Mouse (Mus musculus): ENCODE results near the gene Apobec2. TPM values are rescaled to one million over a fixed set of nuclear protein-coding genes. Genes with fewer than 3 reads are reported as not detected.

Gene Apobec2
- total RNA-seq, 1 experiment from 2014 or later = 0.05 TPM

DNA sequence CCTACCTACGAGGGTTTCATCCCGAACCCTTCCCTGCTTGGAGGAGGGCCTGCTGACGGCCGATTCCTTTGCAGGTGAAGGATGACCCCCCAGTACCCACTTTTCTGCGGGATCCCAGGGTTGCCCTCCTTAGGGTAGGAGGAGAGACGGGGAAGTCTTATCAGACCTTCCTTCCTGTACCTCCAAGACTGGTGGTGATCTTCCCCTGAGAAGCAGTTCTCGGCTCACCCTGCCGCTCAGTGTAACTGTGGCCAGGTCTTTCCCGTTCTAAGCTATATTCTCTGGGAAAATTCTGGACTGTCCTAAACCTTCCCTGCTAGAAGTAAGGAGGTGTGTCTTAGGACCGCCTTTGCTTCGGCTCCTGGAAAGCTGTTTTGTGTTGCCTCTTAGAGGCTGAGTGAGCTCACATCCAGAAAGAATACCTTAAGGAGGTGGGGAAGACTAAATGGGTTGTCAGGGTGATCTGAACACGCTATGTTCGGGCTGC lies 22.4 kb downstream of the Apobec2 start:
- ATAC-seq (replicated peaks; ENCODE audit: low read depth, poor library complexity, severe bottlenecking) = peak; percentile 39

DNA sequence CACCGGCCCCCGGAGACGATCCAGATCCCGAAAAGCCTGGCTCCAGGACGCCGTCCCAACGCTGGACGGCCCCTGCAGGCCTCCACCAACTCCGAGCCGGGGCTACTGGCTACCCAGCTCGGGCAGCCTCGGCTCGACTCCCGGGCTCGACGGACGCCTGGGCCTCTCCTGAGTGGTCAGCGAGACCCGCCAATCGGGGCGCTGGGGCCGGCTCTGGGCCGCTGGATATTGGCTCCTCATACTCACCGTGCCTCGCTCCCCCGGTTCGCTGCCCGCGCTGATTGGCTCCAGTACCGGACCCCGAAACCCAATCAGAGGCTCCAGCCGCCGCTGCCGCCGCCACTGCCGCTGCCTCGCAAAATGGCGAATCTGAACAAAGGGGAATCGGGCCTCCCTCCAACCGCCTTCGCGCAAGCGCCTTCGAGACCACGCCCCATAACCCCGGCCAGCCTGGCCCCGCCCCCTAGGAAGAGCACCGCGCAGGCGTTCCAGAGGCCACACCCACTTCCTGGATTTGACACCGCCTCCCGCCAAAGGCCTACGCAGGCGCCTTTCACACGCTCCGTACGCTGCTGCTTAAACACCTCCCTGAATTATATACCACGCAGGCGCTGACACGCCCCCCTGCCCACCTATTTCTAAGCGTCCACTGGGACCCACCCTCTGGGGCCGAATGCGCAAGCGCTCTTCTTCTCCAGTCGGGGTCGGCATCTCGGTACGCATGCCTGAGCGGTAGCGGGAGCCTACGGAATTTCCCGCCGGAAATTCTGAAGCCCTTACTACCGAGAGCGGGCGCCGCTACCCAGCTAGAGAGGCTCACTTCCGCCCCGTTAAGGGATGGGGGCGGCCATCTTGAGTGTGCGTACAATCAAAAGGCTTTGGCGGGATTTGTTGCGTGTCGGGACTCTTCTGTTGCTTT lies 23.1 kb downstream of the Apobec2 start, which contains the start of the genes Nfya and Oard1:
Gene Nfya (minus strand): TSS at position 527 of the 919 bp plus-strand sequence.
Gene Oard1 (plus strand): TSS at position 635 of the 919 bp plus-strand sequence.
- ATAC-seq (replicated peaks; ENCODE audit: low read depth, poor library complexity, severe bottlenecking) = peak; percentile 73

DNA sequence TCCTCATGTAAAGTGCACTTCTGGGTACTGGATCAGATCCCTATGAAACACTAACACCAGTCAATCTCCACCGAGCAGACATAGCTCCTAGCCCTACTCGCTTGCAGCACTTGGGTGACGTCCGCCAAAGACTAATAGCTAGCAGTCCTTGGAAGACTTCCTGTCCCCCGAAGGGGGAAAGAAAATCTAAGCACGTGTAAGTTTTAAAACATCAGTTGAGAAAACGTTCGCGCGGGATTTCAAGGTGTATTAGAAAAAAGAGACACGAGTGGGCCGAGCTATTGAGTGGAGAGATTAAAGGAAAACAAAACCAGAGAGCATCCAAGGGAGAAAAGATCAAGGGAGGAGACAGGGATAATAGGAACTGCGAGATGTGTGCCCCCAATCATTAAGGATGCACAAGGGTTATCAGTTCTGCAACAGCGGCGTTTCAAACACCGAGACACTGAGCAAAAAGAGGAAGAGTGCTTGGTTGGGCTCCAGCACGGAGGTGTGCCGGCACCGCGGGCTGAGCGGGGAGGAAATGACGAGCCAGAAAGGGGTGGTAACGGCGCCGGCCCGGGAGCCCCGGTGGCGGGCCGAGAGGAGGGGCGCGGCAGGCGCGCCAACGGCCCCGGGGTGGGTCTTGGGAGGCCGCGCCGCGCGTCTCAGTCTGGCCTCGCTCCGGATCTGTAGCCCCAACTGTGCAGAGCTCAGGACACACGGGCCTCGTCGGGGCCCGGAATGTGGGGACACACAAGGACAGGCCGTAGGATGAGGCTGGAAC lies 24.0 kb downstream of the Apobec2 start:
- peak; percentile 39 for ATAC-seq (replicated peaks; ENCODE audit: low read depth, poor library complexity, severe bottlenecking)

DNA sequence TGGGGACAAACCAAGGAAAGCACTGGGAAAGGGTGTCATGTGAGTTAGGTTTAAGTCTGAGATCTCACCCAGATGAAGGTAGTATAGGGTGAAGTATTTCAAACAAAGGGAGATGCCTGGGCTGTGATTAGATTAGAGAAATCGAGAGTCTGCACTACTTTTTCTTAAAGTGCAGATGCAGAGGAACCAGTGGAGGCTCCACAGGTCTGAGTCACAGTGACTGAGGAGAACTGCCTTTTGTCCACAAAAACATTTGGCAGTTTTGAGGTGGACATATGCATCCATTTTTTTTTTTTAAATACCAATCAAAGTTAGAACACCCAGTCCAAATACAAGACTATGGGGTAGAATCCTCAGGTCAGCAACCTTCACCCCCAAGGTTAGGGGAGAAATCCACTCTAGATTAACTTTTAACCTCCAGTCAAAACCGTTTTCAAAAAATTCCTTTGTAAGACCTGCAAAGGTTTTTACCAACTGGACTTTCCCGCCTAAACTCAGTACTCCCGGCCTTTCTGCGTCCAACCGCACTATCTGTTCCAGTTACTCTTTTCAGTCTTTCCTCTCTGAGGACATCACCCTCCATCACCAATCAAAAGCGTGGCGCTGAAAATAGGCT lies 24.7 kb downstream of the Apobec2 start:
- ATAC-seq (replicated peaks; ENCODE audit: low read depth, poor library complexity, severe bottlenecking) = no peak

DNA sequence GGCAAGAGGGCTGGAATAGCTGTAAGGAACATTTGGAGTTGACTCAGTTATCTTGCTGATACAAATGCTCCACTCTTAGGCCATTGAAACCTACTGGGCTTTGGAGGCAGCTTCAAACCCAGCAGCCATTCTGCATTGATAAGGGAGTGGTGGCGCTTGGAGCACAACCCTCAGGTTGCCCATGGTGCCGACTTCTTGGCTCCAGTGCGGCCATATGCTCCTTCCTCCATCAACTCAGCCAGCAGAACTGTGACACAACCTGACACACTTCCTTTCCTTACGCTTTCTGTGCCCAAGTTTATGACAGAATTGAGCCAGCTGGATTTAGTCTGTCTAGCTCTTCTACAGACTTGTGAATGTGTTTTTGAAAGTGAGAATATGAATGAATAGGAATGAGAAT lies 25.6 kb downstream of the Apobec2 start:
- ATAC-seq (replicated peaks; ENCODE audit: low read depth, poor library complexity, severe bottlenecking) = no peak

DNA sequence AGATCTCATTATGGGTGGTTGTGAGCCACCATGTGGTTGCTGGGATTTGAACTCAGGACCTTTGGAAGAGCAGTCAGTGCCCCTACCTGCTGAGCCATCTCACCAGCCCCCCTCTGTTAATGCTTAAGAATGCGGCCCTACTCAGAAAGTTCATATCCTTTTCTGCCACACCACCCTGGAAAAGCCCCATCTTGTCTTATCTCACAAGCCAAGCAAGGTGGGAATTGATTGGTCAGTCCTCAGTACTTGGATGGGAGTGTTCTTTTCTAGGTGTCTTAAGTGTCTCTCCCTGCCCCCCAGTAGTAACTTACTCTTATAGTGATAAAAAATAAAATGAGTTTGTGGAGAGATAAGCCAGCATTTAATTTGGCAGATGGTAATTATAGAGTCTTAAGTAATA lies 28.0 kb downstream of the Apobec2 start:
- no peak for ATAC-seq (replicated peaks; ENCODE audit: low read depth, poor library complexity, severe bottlenecking)

DNA sequence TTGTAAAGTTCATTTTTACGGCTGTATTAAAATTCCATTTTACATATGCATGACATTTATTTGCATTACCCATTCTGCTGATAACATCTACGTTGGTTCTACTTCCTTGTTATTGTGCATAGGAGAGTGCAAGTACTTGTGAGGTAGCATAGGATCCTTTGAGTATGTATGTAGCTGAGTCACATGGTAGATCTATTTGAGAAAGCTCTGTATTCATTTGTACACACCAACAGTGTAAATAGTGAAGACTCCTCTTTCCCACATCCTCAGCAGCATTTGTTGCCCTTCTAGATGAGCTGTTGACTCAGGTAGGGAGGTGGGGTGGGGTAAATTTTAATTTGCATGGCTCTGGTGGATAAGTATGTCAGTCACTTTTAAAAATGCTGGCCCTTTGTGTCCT lies 28.9 kb downstream of the Apobec2 start:
- no peak for ATAC-seq (replicated peaks; ENCODE audit: low read depth, poor library complexity, severe bottlenecking)

DNA sequence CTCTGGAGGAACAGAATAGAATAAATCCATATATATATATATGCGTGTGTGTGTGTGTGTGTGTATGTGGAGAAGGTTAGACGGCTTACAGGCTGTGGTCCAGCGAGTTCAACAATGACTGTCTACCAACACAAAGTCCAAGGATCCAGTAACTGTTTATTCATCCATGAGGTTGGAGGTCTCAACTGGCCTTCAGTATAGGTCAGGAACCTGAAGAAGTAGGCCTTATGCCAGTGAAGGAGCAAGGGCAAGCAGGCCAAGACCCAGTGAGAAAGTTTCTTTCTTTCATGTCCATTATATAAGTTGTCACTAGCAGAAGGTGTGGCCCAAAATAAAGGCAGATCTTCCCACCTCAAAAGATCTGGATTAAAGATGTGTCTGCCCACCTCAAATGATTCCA lies 30.0 kb downstream of the Apobec2 start:
- no peak for ATAC-seq (replicated peaks; ENCODE audit: low read depth, poor library complexity, severe bottlenecking)

DNA sequence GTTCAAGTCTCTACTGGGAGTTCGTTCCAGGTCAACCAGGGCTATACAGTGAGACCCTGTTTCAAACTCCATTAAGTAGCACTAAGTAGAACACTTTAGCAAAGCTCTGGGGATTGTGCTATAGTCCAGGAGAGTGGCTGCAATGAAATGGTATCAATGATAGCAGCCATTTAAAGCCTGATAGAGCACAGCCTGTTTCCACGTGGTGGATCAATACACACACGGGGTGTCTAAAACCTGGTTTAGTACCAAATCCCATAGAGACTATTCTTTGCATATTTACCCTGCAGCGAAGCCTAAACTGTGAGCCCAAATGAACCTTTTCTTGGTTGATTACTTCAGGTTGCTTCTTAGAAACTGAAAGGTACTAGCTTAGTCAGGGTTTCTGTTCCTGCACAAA lies 31.0 kb downstream of the Apobec2 start:
- ATAC-seq (replicated peaks; ENCODE audit: low read depth, poor library complexity, severe bottlenecking) = no peak

DNA sequence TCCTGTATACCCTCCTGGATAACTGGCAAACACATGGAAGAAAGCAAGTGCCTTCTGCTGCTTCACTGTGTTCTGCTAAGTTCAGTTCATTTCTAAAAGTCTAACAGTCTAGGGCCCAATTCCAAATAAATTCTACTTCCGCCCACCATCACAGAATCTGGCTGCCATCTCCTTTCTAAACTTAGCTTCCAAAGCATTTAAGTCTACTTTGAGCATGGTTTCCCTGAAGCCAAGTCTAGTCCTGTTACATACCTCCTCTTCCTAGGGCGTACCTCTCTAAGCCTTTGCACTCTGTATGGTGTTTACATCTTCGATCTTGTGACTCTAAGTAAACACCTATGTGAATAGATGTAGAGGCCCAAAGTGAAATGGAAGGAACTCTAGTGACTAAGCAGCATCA lies 40.1 kb downstream of the Apobec2 start:
- no peak for ATAC-seq (replicated peaks; ENCODE audit: low read depth, poor library complexity, severe bottlenecking)

DNA sequence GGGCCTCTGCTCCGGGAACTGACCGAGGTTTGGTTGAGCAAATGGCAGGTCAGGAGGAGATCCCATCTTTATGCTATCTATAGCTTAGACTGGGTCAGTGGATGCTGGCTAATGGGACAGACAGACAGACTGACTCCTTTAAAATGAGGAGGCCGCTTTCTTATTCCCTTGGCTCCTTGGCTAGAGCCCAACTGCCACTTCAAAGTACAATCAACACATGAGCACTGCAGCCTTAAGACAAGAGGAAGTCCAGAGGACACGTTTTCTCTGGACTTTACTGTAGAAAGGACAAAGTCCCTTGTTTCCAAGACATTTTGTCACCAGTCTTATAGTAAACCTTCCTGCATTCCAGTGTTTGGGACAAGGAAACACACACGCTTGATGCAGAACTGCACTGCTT lies 41.3 kb downstream of the Apobec2 start:
- ATAC-seq (replicated peaks; ENCODE audit: low read depth, poor library complexity, severe bottlenecking) = no peak

DNA sequence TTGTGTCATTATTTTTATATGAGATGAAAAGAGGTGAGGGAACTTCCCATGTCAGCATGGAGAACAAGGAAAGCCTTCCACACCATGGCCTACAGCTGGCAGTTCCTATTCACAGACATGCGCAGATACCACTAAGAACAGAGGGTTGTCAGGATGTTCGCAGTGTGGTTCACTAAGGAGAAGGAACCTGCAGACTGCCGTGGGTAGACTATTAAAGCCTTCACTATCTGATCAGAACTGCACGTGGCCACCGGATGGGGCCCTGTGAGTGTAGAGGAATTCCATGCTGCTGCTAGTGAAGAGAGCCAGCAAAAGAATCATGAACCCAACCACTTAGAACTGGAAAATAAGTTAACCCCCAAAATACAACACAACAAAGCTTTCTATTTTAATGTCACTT lies 43.3 kb downstream of the Apobec2 start:
- ATAC-seq (replicated peaks; ENCODE audit: low read depth, poor library complexity, severe bottlenecking) = no peak

DNA sequence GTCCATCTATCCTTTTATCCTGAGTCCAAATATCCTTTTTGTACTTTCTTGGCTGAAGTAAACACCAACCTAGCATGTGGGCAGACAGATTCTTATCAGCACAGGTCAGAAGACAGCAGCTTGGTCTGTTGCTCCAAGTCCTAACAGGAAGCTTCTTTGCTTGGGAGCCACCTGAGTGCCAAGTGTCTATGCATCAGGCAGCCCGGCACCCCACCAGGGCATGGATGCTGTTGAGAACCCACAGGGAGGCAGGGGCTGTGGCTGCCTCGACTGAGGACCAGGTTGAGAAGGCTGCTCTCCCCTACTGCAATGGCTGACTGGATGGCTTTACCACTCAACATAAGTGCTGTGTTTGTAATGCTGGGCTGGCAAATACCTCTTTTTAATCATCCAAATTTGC lies 44.1 kb downstream of the Apobec2 start:
- no peak for ATAC-seq (replicated peaks; ENCODE audit: low read depth, poor library complexity, severe bottlenecking)

DNA sequence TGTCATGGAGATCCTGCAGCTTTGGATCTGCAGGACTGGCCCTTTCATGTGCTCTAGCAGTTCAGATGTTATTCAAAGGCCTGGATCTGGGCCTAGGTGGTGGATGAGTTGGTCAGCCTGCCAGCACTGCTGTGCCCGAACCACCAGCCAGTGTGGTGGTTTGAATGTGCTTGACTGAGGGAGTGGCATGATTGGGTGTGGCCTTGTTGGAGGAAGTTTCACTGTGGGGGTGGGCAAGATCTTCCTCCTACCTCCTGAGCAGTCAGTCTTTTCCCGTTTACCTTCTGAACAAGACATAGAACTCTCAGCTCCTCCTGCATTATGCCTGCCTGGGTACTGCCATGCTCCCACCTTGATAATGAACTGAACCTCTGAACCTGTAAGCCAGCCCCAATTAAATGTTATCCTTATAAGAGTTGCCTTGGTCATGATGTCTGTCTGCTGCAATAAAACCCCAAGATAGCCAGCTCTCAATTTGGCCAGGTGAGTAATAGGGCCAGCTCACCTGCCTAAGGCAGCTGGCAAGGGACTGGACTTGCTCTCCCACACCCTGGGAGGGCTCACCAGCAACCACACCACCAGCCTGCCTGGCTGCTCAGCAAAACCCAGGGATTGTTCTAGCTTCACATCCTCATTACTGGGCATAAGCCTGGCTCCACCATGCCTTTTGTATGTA lies 46.8 kb downstream of the Apobec2 start:
- peak; percentile 63; the same call in 1 of the 2 replicates for ATAC-seq (replicated peaks; ENCODE audit: low read depth, poor library complexity, severe bottlenecking)

DNA sequence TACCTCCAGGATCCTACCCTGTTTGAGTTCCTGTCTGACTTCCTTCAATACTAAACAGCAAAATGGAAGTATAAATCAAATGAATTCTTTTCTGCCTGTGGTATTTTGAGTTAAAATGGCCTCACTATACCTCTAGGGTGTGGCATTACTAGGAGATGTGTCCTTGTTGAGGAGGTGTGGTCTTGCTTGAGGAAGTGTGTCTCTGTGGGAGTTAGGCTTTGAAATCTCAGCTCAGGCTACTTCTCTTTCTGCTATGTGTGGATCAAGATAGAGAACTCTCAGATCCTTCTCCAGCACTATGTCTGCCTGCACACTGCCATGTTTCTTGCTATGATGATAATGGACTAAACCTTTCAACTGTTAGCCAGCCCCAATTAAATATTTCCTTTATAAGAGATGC lies 53.7 kb downstream of the Apobec2 start:
- ATAC-seq (replicated peaks; ENCODE audit: low read depth, poor library complexity, severe bottlenecking) = 0 out of 2 replicates have a peak, but pooled peaks have one; percentile 54

DNA sequence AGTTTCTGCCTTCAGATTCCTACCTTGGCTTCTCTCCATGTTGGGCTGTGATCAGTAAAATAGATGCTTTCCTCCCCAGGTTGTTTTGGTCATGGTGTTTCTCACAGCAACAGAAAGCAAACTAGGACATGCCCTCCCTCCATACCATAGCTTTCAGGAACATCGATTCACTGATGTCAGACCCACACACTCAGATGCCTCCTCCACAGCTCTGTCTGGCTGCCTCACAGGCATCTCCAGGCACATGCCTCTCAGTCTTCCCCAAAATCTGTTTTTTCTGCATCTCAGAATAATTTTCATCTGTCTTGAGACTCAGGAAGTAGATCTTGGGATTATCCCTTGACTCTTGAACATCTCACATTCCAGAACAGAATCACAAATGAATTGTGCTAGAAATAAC lies 56.6 kb downstream of the Apobec2 start:
- no peak for ATAC-seq (replicated peaks; ENCODE audit: low read depth, poor library complexity, severe bottlenecking)

DNA sequence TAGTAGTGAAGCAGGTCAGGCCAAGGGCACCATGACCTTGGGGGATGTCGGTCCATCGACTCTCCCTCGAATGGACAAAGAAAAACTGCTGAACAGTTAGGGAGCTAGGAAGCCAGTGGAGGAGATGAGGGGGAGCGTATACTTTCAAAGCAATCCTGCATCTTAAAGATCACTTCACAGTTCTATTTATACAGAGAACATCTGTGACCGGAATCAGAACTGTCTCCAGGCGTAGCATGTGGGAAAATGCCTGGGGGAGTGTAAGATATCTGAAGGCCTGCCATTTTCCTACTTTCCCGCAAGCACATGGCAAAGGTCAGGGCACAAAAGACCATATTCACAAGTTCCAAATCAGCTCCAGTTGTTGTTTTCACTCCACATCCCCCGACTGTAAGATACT lies 59.7 kb downstream of the Apobec2 start:
- ATAC-seq (replicated peaks; ENCODE audit: low read depth, poor library complexity, severe bottlenecking) = no peak

DNA sequence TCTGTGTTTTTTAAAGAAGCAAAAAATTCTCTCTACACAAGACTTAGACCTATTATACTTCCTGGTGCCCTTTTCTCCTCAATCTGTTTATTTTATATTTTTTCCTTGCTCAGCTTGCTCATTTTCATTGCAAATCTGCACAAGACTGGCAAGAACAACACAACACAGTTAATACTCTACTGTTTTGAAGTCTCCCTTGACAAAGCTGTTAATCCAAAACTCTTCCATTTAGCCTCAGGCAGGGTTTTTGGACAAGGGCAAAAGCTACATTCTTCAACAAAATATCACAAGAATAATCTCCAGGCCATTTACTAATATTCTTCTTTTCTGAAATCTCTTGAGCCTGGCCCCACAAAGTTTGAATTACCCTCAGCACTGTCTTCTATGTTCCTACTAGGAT lies 61.1 kb downstream of the Apobec2 start:
- ATAC-seq (replicated peaks; ENCODE audit: low read depth, poor library complexity, severe bottlenecking) = no peak

Measured in common myeloid progenitor, adult 5-6 weeks (primary cell).